ENCODE assay signal across 9 mouse cellular contexts in the genomic region with DNA sequence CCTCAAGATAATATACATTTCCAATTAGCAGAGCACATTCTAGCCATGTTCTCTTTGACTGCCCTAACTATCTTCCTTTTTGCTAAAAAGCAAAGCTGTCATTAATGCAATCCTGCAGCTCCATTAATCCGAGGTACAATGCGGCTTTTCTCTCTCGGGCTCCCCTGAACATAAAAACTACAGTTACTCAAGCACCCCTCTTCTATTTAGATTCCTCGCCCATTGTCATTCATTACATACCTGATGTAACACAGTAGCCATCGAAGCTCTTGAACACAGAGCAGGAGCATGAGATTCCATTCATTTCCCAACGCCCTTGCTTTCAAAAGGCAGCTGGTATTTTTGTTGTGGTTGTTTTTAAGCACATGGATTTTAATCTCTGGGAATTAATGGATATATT.
DNase-seq lines count a peak whose midpoint lies in the region; ATAC-seq and TF ChIP-seq lines count a peak whose summit lies in the region.
"Had no signal": no experiment of that assay in that cellular context is flagged by ENCODE, and none has a peak within 500 bp of the region (broad histone marks: within the 10 kb centered on the region; RNA-seq: fewer than 3 reads in every experiment).

No protein-coding gene starts in this region.

- TF ChIP-seq CTCF in olfactory bulb, adult 2 months (IDR thresholded peaks at IDR 0.05; ENCODE audit: insufficient read depth, low read depth, low read length): no peak

- H3K27me3 ChIP-seq in lung, embryonic 15.5 days: peaks cover 5% of the 10 kb centered on the region; the same call in 1 of the 2 replicates
- H3K27me3 ChIP-seq in forebrain, embryonic 11.5 days (ENCODE audit: control insufficient read depth, insufficient read depth, low read length): no peaks in the 10 kb centered on the region
- no peaks in the 10 kb centered on the region for H3K27me3 ChIP-seq in intestine, embryonic 16.5 days (replicated peaks; ENCODE audit: control insufficient read depth, insufficient read depth, low read length)

- H3K27ac ChIP-seq in lung, embryonic 15.5 days: 0 out of 2 replicates have a peak overlapping the region, but pooled peaks have one; percentile 58
- H3K27ac ChIP-seq in forebrain, embryonic 11.5 days (ENCODE audit: low read depth, low read length): peak overlapping the region; percentile 95
- no peak overlapping the region for H3K27ac ChIP-seq in intestine, embryonic 16.5 days (ENCODE audit: low read length)
- no peak overlapping the region for H3K27ac ChIP-seq in olfactory bulb, adult 2 months (ENCODE audit: insufficient read depth, low read depth, low read length)

- H3K4me3 ChIP-seq in lung, embryonic 15.5 days: no peak overlapping the region
- peak overlapping the region; percentile 23; the same call in 1 of the 2 replicates for H3K4me3 ChIP-seq in forebrain, embryonic 11.5 days (ENCODE audit: low read depth, low read length)
- H3K4me3 ChIP-seq in intestine, embryonic 16.5 days (ENCODE audit: low read length): no peak overlapping the region
- H3K4me3 ChIP-seq in olfactory bulb, adult 2 months (ENCODE audit: insufficient read depth, low read depth, low read length): peak overlapping the region; percentile 42

- peak overlapping the region; percentile 71 for H3K4me2 ChIP-seq in lung, embryonic 15.5 days
- peak overlapping the region; percentile 50 for H3K4me2 ChIP-seq in forebrain, embryonic 11.5 days (ENCODE audit: low read depth, low read length, severe bottlenecking)
- H3K4me2 ChIP-seq in intestine, embryonic 16.5 days (ENCODE audit: low read depth, low read length): 0 out of 2 replicates have a peak overlapping the region, but pooled peaks have one; percentile 84

- TF ChIP-seq POLR2A in olfactory bulb, adult 2 months (IDR thresholded peaks at IDR 0.05; ENCODE audit: insufficient read depth, low read depth, low read length): no peak

- peaks cover 29% of the 10 kb centered on the region for H3K4me1 ChIP-seq in lung, embryonic 15.5 days
- H3K4me1 ChIP-seq in forebrain, embryonic 11.5 days (replicated peaks; ENCODE audit: control insufficient read depth, insufficient read depth, low read length): peaks cover 13% of the 10 kb centered on the region
- no peaks in the 10 kb centered on the region for H3K4me1 ChIP-seq in intestine, embryonic 16.5 days (ENCODE audit: control insufficient read depth, insufficient read depth, low read length)
- peaks cover 7% of the 10 kb centered on the region for H3K4me1 ChIP-seq in olfactory bulb, adult 2 months (ENCODE audit: control insufficient read depth, insufficient read depth, low read length)

- ATAC-seq in lung, embryonic 15.5 days (ENCODE audit: borderline replicate concordance, extremely low read depth, low FRiP score, low TSS enrichment): no peak
- ATAC-seq in forebrain, embryonic 11.5 days (replicated peaks; ENCODE audit: low FRiP score): peak; percentile 67
- no peak for ATAC-seq in intestine, embryonic 16.5 days

- H3K36me3 ChIP-seq in lung, embryonic 15.5 days: no peaks in the 10 kb centered on the region
- H3K36me3 ChIP-seq in forebrain, embryonic 11.5 days (ENCODE audit: control insufficient read depth, insufficient read depth, low read length): no peaks in the 10 kb centered on the region
- H3K36me3 ChIP-seq in intestine, embryonic 16.5 days (ENCODE audit: control insufficient read depth, insufficient read depth, low read length): no peaks in the 10 kb centered on the region

- H3K9me3 ChIP-seq in lung, embryonic 15.5 days: no peaks in the 10 kb centered on the region
- H3K9me3 ChIP-seq in forebrain, embryonic 11.5 days (ENCODE audit: control insufficient read depth, low read length): no peaks in the 10 kb centered on the region
- H3K9me3 ChIP-seq in intestine, embryonic 16.5 days (ENCODE audit: control insufficient read depth, low read length): no peaks in the 10 kb centered on the region

- no peak overlapping the region for H3K9ac ChIP-seq in lung, embryonic 15.5 days
- peak overlapping the region; percentile 52 for H3K9ac ChIP-seq in forebrain, embryonic 11.5 days (ENCODE audit: low read length)
- H3K9ac ChIP-seq in intestine, embryonic 16.5 days (ENCODE audit: low read depth, low read length): no peak overlapping the region

- no peak for DNase-seq in lung, postnatal 4 days
- DNase-seq in forebrain, embryonic 11.5 days (ENCODE audit: low spot score): no peak
- DNase-seq in cerebellum, postnatal 36 days: no peak
- DNase-seq in cerebellum, postnatal 4 days (ENCODE audit: low spot score in 2 of 2): no peak
- DNase-seq in cerebellum, postnatal 25 days: no peak
- DNase-seq: thymus, adult 2 months had no signal

- WGBS in lung, embryonic 15.5 days: 31% methylated on average over 6 of the region's 6 CpGs
- 3% methylated on average over 6 of the region's 6 CpGs for WGBS in forebrain, embryonic 11.5 days
- 50% methylated on average over 6 of the region's 6 CpGs for WGBS in intestine, embryonic 16.5 days
- WGBS in olfactory bulb, adult 2 months: 47% methylated on average over 6 of the region's 6 CpGs

Comparison
In these comparisons a context has a peak if more than half of its experiments do, and no peak if none do; other contexts are left out.
1. H3K27ac ChIP-seq: peak in lung, embryonic 15.5 days (single experiment) and forebrain, embryonic 11.5 days (single experiment); none in intestine, embryonic 16.5 days (single experiment) and olfactory bulb, adult 2 months (single experiment).
2. H3K4me3 ChIP-seq: peak in forebrain, embryonic 11.5 days (single experiment) and olfactory bulb, adult 2 months (single experiment); none in lung, embryonic 15.5 days (single experiment) and intestine, embryonic 16.5 days (single experiment).
3. Peak in every context shown above with its lines, with median percentiles within 50 percentile points of each other: H3K4me2 ChIP-seq.